Mouse (Mus musculus): ENCODE data around the gene Itih2.

DNA sequence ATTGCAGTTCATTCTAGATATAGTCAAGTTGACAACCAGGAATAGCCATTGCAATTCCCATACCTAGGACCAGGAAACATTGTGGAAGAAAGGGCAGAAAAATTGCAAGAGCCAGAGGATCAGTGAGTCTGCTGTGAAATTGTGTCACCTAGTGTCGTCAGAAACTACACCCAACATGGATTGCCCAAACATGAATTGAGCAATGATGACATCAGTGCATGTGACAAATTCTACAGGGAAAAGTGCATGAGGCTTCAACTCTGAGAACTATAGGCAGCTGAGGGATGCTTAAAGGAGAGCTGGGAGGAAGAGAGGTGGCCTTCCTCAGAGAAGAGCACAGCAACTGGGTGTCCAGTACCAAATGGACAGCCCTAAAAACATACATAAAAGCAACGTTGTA, 6.1 kb upstream of the Itih2 start:
- TF ChIP-seq POLR2A (IDR thresholded peaks at IDR 0.05; ENCODE audit: insufficient read length, low read depth) (no peak), MYOD1 (IDR thresholded peaks at IDR 0.05; ENCODE audit: control insufficient read depth in 1 of 3, insufficient read length in 2 of 3, low read depth in 2 of 3) (no peak), USF1 (IDR thresholded peaks at IDR 0.05; ENCODE audit: low read depth) (no peak), E2F4 (IDR thresholded peaks at IDR 0.05; ENCODE audit: insufficient read depth) (no peak), TCF12 (IDR thresholded peaks at IDR 0.05; ENCODE audit: insufficient read depth, poor library complexity, severe bottlenecking) (no peak)

Measured in myocyte (in vitro differentiated cells).